Mouse (Mus musculus) liver, embryonic 15.5 days (tissue): Measurements from ENCODE around the gene B3galt5. TPM values are rescaled to one million over a fixed set of nuclear protein-coding genes. Genes with fewer than 3 reads are reported as not detected.

Experiments used
- ATAC-seq: fragments of 200-750 bp; cut with Nextera tagmentation; 2 replicates; pipeline ENCODE4 v1.8.0; 2017; ENCODE audit warnings: moderate number of reproducible peaks, mild to moderate bottlenecking, moderate library complexity; ENCODE audit not compliant: insufficient read depth
- H3K27ac ChIP-seq: fragments of 300-500 bp; sonication (generic); replicated peaks from 2 replicates; pipeline ENCODE4 v1.5.1; 2015; ENCODE audit warnings: mild to moderate bottlenecking, inconsistent platforms
- H3K27me3 ChIP-seq: fragments of 300-500 bp; sonication (generic); 2 replicates; pipeline ENCODE4 v1.6.1; 2015; ENCODE audit warnings: mild to moderate bottlenecking, inconsistent platforms
- H3K36me3 ChIP-seq: fragments of 300-500 bp; sonication (generic); replicated peaks from 2 replicates; pipeline ENCODE4 v1.6.1; 2015; ENCODE audit warnings: moderate library complexity, mild to moderate bottlenecking, inconsistent platforms
- H3K4me1 ChIP-seq: fragments of 300-500 bp; sonication (generic); replicated peaks from 2 replicates; pipeline ENCODE4 v1.6.1; 2015; ENCODE audit warnings: inconsistent platforms
- H3K4me2 ChIP-seq: fragments of 300-500 bp; sonication (generic); 2 replicates; pipeline ENCODE4 v1.6.1; 2015; ENCODE audit warnings: moderate library complexity, mild to moderate bottlenecking, inconsistent platforms
- H3K4me3 ChIP-seq: fragments of 300-500 bp; sonication (generic); replicated peaks from 2 replicates; pipeline ENCODE4 v1.5.1; 2015; ENCODE audit warnings: mild to moderate bottlenecking, inconsistent platforms
- H3K9ac ChIP-seq: fragments of 300-500 bp; sonication (generic); 2 replicates; pipeline ENCODE4 v1.6.1; 2015; ENCODE audit warnings: moderate library complexity, mild to moderate bottlenecking, inconsistent platforms
- H3K9me3 ChIP-seq: fragments of 300-500 bp; sonication (generic); replicated peaks from 2 replicates; pipeline ENCODE4 v1.6.1; 2016; ENCODE audit warnings: inconsistent platforms
- WGBS: fragments of 180-500 bp; shearing (Covaris S2); methylation state at CpG from one replicate; pipeline ENCODE4 v1.1.7; 2015; ENCODE audit warnings: mixed read lengths; ENCODE audit not compliant: insufficient replicate concordance; 5-methylcytosine and 5-hydroxymethylcytosine counted together
- polyA plus RNA-seq: library from polyadenylated mRNA; unstranded; fragments of >200 nt; fragmentation: Nextera tagmentation; extraction: Ambion mirVana; gene quantifications from 2 replicates; pipeline ENCODE4 v1.2.1, GENCODE M21; 2015

B3galt5 gene
- 0.06 and 0.09 TPM in 2 replicates for polyA plus RNA-seq

- Histone ChIP-seq H3K4me2 (no peak within 1 kb of the TSS), H3K4me3 (no peak within 1 kb of the TSS), H3K27ac (no peak within 1 kb of the TSS), H3K27me3 (no peaks in the 10 kb centered on the region), H3K9me3 (no peaks in the 10 kb centered on the region), H3K4me1 (no peaks in the 10 kb centered on the region), H3K36me3 (no peaks in the 10 kb centered on the region), H3K9ac (no peak within 1 kb of the TSS)
- ATAC-seq = no peak
- WGBS = 72% methylated on average over 17 of the region's 17 CpGs
These were observed at the start of gene B3galt5 for GRCm38 (mm10) chr16:96235366-96235970. B3galt5 (plus strand) TSS chr16:96235801.

GRCm38 (mm10) chr16:96187619-96188018 is 48.0 kb upstream of the B3galt5 start:
- Histone ChIP-seq H3K27ac (no peak overlapping the region), H3K9ac (no peak overlapping the region), H3K4me1 (peaks cover 14% of the 10 kb centered on the region), H3K4me3 (no peak overlapping the region), H3K9me3 (no peaks in the 10 kb centered on the region), H3K4me2 (no peak overlapping the region), H3K27me3 (peaks cover 27% of the 10 kb centered on the region), H3K36me3 (no peaks in the 10 kb centered on the region)
- 71% methylated on average over 5 of the region's 5 CpGs for WGBS
- ATAC-seq = no peak

- Histone ChIP-seq H3K4me1 (peaks cover 14% of the 10 kb centered on the region), H3K27me3 (peaks cover 27% of the 10 kb centered on the region)
- ATAC-seq = peak; percentile 96
These were observed 43.8 kb upstream of the B3galt5 start, which contains the start of gene Lca5l for GRCm38 (mm10) chr16:96191531-96192506. Lca5l (minus strand) TSS chr16:96192271.

GRCm38 (mm10) chr16:96199913-96200701 is 35.5 kb upstream of the B3galt5 start, which contains the start of gene Sh3bgr:
Sh3bgr (plus strand) TSS chr16:96200450.
- peaks cover 8% of the 10 kb centered on the region for H3K27me3 ChIP-seq
- no peaks in the 10 kb centered on the region for H3K9me3 ChIP-seq
- H3K27ac ChIP-seq = no peak within 1 kb of the TSS
- ATAC-seq = 0 out of 2 replicates have a peak, but pooled peaks have one; percentile 49
- H3K4me3 ChIP-seq = no peak within 1 kb of the TSS
- WGBS = 9% methylated on average over 20 of the region's 20 CpGs
- peak within 1 kb of the TSS; percentile 45 for H3K4me2 ChIP-seq
- no peaks in the 10 kb centered on the region for H3K4me1 ChIP-seq
- no peak within 1 kb of the TSS for H3K9ac ChIP-seq
- no peaks in the 10 kb centered on the region for H3K36me3 ChIP-seq

More at GRCm38 (mm10) chr16:96191531-96192506, 43.8 kb upstream of the B3galt5 start, which contains the start of gene Lca5l:
- H3K4me3 ChIP-seq = peak within 1 kb of the TSS; percentile 72
- WGBS = 2% methylated on average over 77 of the region's 77 CpGs
- no peaks in the 10 kb centered on the region for H3K9me3 ChIP-seq
- H3K9ac ChIP-seq = peak within 1 kb of the TSS; percentile 65
- H3K36me3 ChIP-seq = no peaks in the 10 kb centered on the region
- no peak within 1 kb of the TSS for H3K27ac ChIP-seq
- H3K4me2 ChIP-seq = peak within 1 kb of the TSS; percentile 97

GRCm38 (mm10) chr16:96200702-96201028 is 34.9 kb upstream of the B3galt5 start:
- peak overlapping the region; percentile 45 for H3K4me2 ChIP-seq
- no peak for ATAC-seq
- no peak overlapping the region for H3K27ac ChIP-seq
- H3K9me3 ChIP-seq = no peaks in the 10 kb centered on the region
- no peak overlapping the region for H3K9ac ChIP-seq
- no peaks in the 10 kb centered on the region for H3K36me3 ChIP-seq
- H3K4me3 ChIP-seq = no peak overlapping the region
- H3K4me1 ChIP-seq = no peaks in the 10 kb centered on the region
- WGBS = 50% methylated on average over 9 of the region's 9 CpGs
- peaks cover 8% of the 10 kb centered on the region for H3K27me3 ChIP-seq

- Histone ChIP-seq H3K4me1 (no peaks in the 10 kb centered on the region), H3K36me3 (no peaks in the 10 kb centered on the region), H3K4me3 (no peak overlapping the region), H3K27me3 (peaks cover 8% of the 10 kb centered on the region), H3K27ac (no peak overlapping the region), H3K9me3 (no peaks in the 10 kb centered on the region), H3K4me2 (no peak overlapping the region), H3K9ac (no peak overlapping the region)
- ATAC-seq = no peak
- 56% methylated on average over 11 of the region's 11 CpGs for WGBS
These were observed 33.9 kb upstream of the B3galt5 start for GRCm38 (mm10) chr16:96201485-96202232.

- no peak overlapping the region for H3K9ac ChIP-seq
- H3K4me2 ChIP-seq = no peak overlapping the region
- no peak overlapping the region for H3K27ac ChIP-seq
- 69% methylated on average over 10 of the region's 10 CpGs for WGBS
- no peaks in the 10 kb centered on the region for H3K36me3 ChIP-seq
- no peak overlapping the region for H3K4me3 ChIP-seq
- H3K9me3 ChIP-seq = no peaks in the 10 kb centered on the region
- no peak for ATAC-seq
- no peaks in the 10 kb centered on the region for H3K4me1 ChIP-seq
- H3K27me3 ChIP-seq = no peaks in the 10 kb centered on the region
These were observed 25.8 kb upstream of the B3galt5 start for GRCm38 (mm10) chr16:96209789-96210188.

- Histone ChIP-seq H3K27me3 (no peaks in the 10 kb centered on the region), H3K36me3 (no peaks in the 10 kb centered on the region), H3K4me1 (no peaks in the 10 kb centered on the region), H3K9ac (no peak overlapping the region), H3K9me3 (no peaks in the 10 kb centered on the region), H3K4me3 (no peak overlapping the region), H3K4me2 (no peak overlapping the region), H3K27ac (no peak overlapping the region)
- ATAC-seq = no peak
- WGBS = 59% methylated on average over 7 of the region's 7 CpGs
These were observed 24.7 kb upstream of the B3galt5 start for GRCm38 (mm10) chr16:96210856-96211255.

- no peak overlapping the region for H3K4me2 ChIP-seq
- no peak for ATAC-seq
- H3K4me3 ChIP-seq = no peak overlapping the region
- no peaks in the 10 kb centered on the region for H3K36me3 ChIP-seq
- no peaks in the 10 kb centered on the region for H3K4me1 ChIP-seq
- no peak overlapping the region for H3K27ac ChIP-seq
- 76% methylated on average over 4 of the region's 4 CpGs for WGBS
- H3K9ac ChIP-seq = no peak overlapping the region
- no peaks in the 10 kb centered on the region for H3K9me3 ChIP-seq
- no peaks in the 10 kb centered on the region for H3K27me3 ChIP-seq
These were observed 22.6 kb upstream of the B3galt5 start for GRCm38 (mm10) chr16:96213027-96213426.

- no peak overlapping the region for H3K27ac ChIP-seq
- no peaks in the 10 kb centered on the region for H3K36me3 ChIP-seq
- H3K4me3 ChIP-seq = no peak overlapping the region
- H3K27me3 ChIP-seq = no peaks in the 10 kb centered on the region
- 44% methylated on average over 5 of the region's 5 CpGs for WGBS
- no peak overlapping the region for H3K4me2 ChIP-seq
- ATAC-seq = no peak
- no peaks in the 10 kb centered on the region for H3K9me3 ChIP-seq
- no peak overlapping the region for H3K9ac ChIP-seq
- no peaks in the 10 kb centered on the region for H3K4me1 ChIP-seq
These were observed 14.1 kb upstream of the B3galt5 start for GRCm38 (mm10) chr16:96221491-96221890.
